Mouse (Mus musculus) hindbrain, embryonic 12.5 days (tissue): Measurements from ENCODE around the gene Angptl2. TPM values are rescaled to one million over a fixed set of nuclear protein-coding genes. Genes with fewer than 3 reads are reported as not detected.

Experiments
- ATAC-seq: fragments of 200-750 bp; cut with Nextera tagmentation; 2 replicates; pipeline ENCODE4 v1.8.0; 2017; ENCODE audit warnings: moderate TSS enrichment; ENCODE audit not compliant: low FRiP score
- H3K27ac ChIP-seq: fragments of 300-500 bp; sonication (generic); 2 replicates; pipeline ENCODE4 v1.5.1; 2016; ENCODE audit warnings: mild to moderate bottlenecking
- H3K27me3 ChIP-seq: fragments of 300-500 bp; sonication (generic); 2 replicates; pipeline ENCODE4 v1.6.1; 2016; ENCODE audit warnings: mild to moderate bottlenecking
- H3K36me3 ChIP-seq: fragments of 300-500 bp; sonication (generic); 2 replicates; pipeline ENCODE4 v1.6.1; 2016; ENCODE audit warnings: mild to moderate bottlenecking
- H3K4me1 ChIP-seq: fragments of 300-500 bp; sonication (generic); 2 replicates; pipeline ENCODE4 v1.6.1; 2016
- H3K4me2 ChIP-seq: fragments of 300-500 bp; sonication (generic); replicated peaks from 2 replicates; pipeline ENCODE4 v1.6.1; 2016; ENCODE audit warnings: mild to moderate bottlenecking
- H3K4me3 ChIP-seq: fragments of 300-500 bp; sonication (generic); 2 replicates; pipeline ENCODE4 v1.5.1; 2016; ENCODE audit warnings: mild to moderate bottlenecking
- H3K9ac ChIP-seq: fragments of 300-500 bp; sonication (generic); 2 replicates; pipeline ENCODE4 v1.6.1; 2016; ENCODE audit warnings: mild to moderate bottlenecking, moderate library complexity
- H3K9me3 ChIP-seq: fragments of 300-500 bp; sonication (generic); replicated peaks from 2 replicates; pipeline ENCODE4 v1.6.1; 2016; ENCODE audit warnings: mild to moderate bottlenecking
- WGBS: fragments of 180-500 bp; shearing (Covaris S2); methylation state at CpG from one replicate; pipeline ENCODE4 v1.1.7; 2016; 5-methylcytosine and 5-hydroxymethylcytosine counted together
- polyA plus RNA-seq: library from polyadenylated mRNA; unstranded; fragments of >200 nt; fragmentation: Nextera tagmentation; extraction: Ambion mirVana; gene quantifications from 2 replicates; pipeline ENCODE4 v1.2.1, GENCODE M21; 2016

Angptl2 gene
- 32.8 and 35.4 TPM in 2 replicates for polyA plus RNA-seq

GRCm38 (mm10) chr2:33215700-33216509, at the start of gene Angptl2:
Gene Angptl2 (plus strand): TSS chr2:33216069.
- Histone ChIP-seq H3K9me3 (no peaks in the 10 kb centered on the region), H3K9ac (peak within 1 kb of the TSS; percentile 75), H3K4me1 (peaks cover 50% of the 10 kb centered on the region), H3K36me3 (no peaks in the 10 kb centered on the region), H3K4me3 (peak within 1 kb of the TSS; percentile 49), H3K27ac (peak within 1 kb of the TSS; percentile 92), H3K4me2 (peak within 1 kb of the TSS; percentile 76), H3K27me3 (no peaks in the 10 kb centered on the region)
- WGBS: under 1% methylated on average over 21 of the region's 22 CpGs
- ATAC-seq: peak; percentile 94

DNA sequence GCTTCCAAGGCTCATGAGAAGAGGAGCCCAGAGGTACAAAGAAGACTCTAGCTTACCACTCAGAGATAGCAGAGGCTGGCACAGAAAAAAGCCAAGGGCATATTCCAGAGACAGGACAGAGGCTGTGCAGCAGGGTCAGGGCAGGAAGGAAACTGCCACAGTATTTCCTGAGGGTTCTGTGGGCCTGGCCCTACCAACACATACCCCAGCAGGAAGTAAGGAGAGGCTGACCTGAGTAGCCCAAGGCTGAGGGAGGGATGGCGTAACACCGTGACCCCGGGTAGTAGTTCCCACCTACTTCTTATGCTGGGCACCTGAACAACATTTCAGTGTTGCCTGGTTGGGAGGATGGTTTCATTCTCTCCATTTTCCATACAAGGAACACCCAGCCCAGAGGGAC, 48.8 kb upstream of the Angptl2 start:
- no peak overlapping the region for H3K4me2 ChIP-seq
- no peak for ATAC-seq
- H3K4me1 ChIP-seq: peaks cover 28% of the 10 kb centered on the region
- no peak overlapping the region for H3K4me3 ChIP-seq
- no peaks in the 10 kb centered on the region for H3K9me3 ChIP-seq
- no peak overlapping the region for H3K9ac ChIP-seq
- WGBS: 84% methylated on average over 3 of the region's 3 CpGs
- peaks cover 29% of the 10 kb centered on the region for H3K36me3 ChIP-seq
- no peaks in the 10 kb centered on the region for H3K27me3 ChIP-seq
- H3K27ac ChIP-seq: no peak overlapping the region

GRCm38 (mm10) chr2:33169445-33169844, 46.4 kb upstream of the Angptl2 start:
- peaks cover 46% of the 10 kb centered on the region for H3K36me3 ChIP-seq
- H3K27me3 ChIP-seq: no peaks in the 10 kb centered on the region
- no peak overlapping the region for H3K4me2 ChIP-seq
- H3K4me3 ChIP-seq: no peak overlapping the region
- no peak for ATAC-seq
- H3K4me1 ChIP-seq: peaks cover 28% of the 10 kb centered on the region
- WGBS: 76% methylated on average over 6 of the region's 6 CpGs
- no peak overlapping the region for H3K27ac ChIP-seq
- H3K9ac ChIP-seq: no peak overlapping the region
- H3K9me3 ChIP-seq: no peaks in the 10 kb centered on the region

- Histone ChIP-seq H3K4me1 (peaks cover 19% of the 10 kb centered on the region), H3K4me2 (no peak overlapping the region), H3K9me3 (no peaks in the 10 kb centered on the region), H3K4me3 (no peak overlapping the region), H3K27ac (peak overlapping the region; percentile 58; the same call in 1 of the 2 replicates), H3K27me3 (no peaks in the 10 kb centered on the region), H3K9ac (no peak overlapping the region), H3K36me3 (peaks cover 42% of the 10 kb centered on the region)
- ATAC-seq: peak; percentile 22; the same call in 1 of the 2 replicates
- WGBS: 49% methylated on average over 10 of the region's 10 CpGs
Observed at GRCm38 (mm10) chr2:33170777-33171565, 44.9 kb upstream of the Angptl2 start.

DNA sequence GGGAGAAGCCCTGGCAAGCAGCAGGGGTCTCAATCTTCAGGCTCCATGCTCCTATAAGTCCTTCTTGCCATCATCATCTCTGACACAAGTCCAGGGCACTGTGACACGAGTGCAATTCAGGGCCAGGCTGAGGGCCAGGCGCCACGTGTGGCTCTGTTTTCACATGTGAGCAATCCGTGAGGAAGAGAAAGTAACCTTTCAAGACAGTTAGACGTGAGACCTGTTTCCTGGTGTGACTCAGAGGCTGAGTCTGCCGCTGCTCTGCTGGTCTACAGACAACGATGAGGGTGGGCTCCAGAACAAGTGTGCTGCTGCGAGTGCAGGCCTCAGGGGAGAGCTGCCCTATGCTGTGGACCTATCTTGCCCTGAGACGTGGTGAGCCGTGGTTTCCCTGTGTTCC, 42.7 kb upstream of the Angptl2 start:
- Histone ChIP-seq H3K9me3 (no peaks in the 10 kb centered on the region), H3K27me3 (no peaks in the 10 kb centered on the region), H3K27ac (no peak overlapping the region), H3K9ac (no peak overlapping the region), H3K4me2 (no peak overlapping the region), H3K4me1 (peaks cover 23% of the 10 kb centered on the region), H3K36me3 (peaks cover 35% of the 10 kb centered on the region), H3K4me3 (no peak overlapping the region)
- ATAC-seq: no peak
- 79% methylated on average over 10 of the region's 10 CpGs for WGBS

DNA sequence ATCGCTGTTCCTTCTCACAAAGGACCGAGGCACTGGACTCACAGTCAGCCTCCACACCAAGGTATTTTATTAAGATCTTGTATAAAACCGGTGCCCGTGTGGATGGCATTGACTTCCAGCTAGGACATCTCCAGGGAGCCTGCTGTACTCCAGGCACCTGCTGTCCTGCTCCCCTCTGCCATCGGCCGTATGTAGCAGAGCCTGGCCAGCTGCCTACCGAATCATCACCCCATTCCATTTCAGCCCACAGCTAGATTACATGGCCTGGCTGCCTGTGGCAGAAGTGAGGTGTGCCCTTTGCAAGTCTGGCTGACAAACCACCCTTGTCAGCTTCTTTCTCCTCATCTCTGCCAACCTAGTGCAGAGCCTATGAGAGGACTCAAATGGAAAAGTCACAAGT, 42.2 kb upstream of the Angptl2 start:
- Histone ChIP-seq H3K4me2 (no peak overlapping the region), H3K4me3 (no peak overlapping the region), H3K27ac (no peak overlapping the region), H3K36me3 (peaks cover 29% of the 10 kb centered on the region), H3K27me3 (no peaks in the 10 kb centered on the region), H3K4me1 (peaks cover 29% of the 10 kb centered on the region), H3K9me3 (no peaks in the 10 kb centered on the region), H3K9ac (no peak overlapping the region)
- ATAC-seq: no peak
- 84% methylated on average over 7 of the region's 7 CpGs for WGBS

- 54% methylated on average over 7 of the region's 7 CpGs for WGBS
- Histone ChIP-seq H3K9me3 (no peaks in the 10 kb centered on the region), H3K4me1 (peaks cover 37% of the 10 kb centered on the region), H3K27ac (no peak overlapping the region), H3K9ac (no peak overlapping the region), H3K27me3 (no peaks in the 10 kb centered on the region), H3K4me3 (no peak overlapping the region), H3K36me3 (peaks cover 22% of the 10 kb centered on the region), H3K4me2 (no peak overlapping the region)
- no peak for ATAC-seq
Observed at GRCm38 (mm10) chr2:33176516-33176915, 39.4 kb upstream of the Angptl2 start.

DNA sequence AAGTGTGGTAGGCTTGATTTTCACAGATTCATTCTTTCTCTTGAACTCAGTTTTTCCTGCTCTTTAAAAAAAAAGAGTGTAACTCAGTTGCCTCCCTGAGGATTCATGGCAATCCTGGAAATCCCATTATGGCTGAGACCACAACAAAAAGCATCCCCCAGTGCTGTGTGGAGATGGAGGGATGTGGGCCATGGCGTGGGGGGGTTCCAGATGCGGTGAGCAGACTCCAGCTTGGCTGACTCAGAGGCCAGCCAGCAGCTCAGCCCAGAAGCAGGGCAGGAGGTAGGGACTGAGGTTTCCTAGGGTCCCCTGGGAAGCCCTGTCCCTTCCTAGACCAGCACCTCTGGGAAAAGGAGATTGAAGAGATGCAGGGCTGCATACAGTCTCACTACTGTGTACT, 38.9 kb upstream of the Angptl2 start:
- no peak overlapping the region for H3K4me3 ChIP-seq
- 58% methylated on average over 2 of the region's 2 CpGs for WGBS
- H3K9me3 ChIP-seq: no peaks in the 10 kb centered on the region
- no peaks in the 10 kb centered on the region for H3K27me3 ChIP-seq
- H3K4me1 ChIP-seq: peaks cover 34% of the 10 kb centered on the region
- H3K27ac ChIP-seq: no peak overlapping the region
- peaks cover 20% of the 10 kb centered on the region for H3K36me3 ChIP-seq
- no peak overlapping the region for H3K9ac ChIP-seq
- H3K4me2 ChIP-seq: no peak overlapping the region
- no peak for ATAC-seq

DNA sequence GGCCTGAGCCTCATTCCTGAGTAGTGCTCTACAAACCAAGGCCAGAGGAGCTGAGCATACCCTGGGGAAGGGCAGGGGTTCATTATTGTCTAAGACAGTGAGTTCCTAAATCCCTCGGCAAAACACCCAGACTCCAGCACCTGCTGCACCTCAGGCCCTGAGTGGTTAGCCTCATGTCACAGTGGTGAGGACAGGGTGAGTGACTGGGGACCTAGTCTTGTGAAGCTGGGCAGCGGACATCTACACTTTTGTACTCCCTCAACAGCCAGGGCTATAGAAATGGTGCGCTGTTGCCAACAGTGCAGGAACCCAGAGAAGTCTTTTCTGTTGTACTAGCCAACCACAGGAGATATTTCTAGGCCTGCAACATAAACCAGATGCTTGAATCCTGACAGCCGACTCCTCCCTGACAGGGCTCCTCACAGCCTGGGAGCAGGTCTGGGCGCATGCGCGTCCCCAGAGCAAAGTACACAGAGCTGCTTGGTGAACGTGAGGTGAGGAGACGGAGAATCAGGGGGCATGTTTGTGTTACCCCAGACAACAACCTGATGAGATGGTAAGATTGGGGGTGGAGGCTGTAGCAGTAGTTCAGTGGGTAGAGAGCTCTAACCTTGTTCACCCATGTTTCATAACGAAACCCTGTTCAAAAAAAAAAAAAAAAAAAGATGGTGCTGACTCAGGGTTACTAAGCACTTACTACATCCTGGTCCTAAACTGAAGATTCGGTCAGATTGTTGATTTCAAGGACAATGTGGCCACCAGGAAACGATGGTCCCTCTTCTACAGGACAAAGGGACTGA, 38.2 kb upstream of the Angptl2 start:
- Histone ChIP-seq H3K27me3 (no peaks in the 10 kb centered on the region), H3K36me3 (peaks cover 14% of the 10 kb centered on the region), H3K4me1 (peaks cover 34% of the 10 kb centered on the region), H3K4me2 (no peak overlapping the region), H3K4me3 (no peak overlapping the region), H3K9me3 (no peaks in the 10 kb centered on the region), H3K27ac (0 out of 2 replicates have a peak overlapping the region, but pooled peaks have one; percentile 12), H3K9ac (no peak overlapping the region)
- no peak for ATAC-seq
- 87% methylated on average over 12 of the region's 12 CpGs for WGBS

- peaks cover 6% of the 10 kb centered on the region; the same call in 1 of the 2 replicates for H3K36me3 ChIP-seq
- no peaks in the 10 kb centered on the region for H3K27me3 ChIP-seq
- H3K9ac ChIP-seq: 0 out of 2 replicates have a peak overlapping the region, but pooled peaks have one; percentile 24
- ATAC-seq: peak; percentile 55
- H3K4me1 ChIP-seq: peaks cover 34% of the 10 kb centered on the region
- H3K4me3 ChIP-seq: no peak overlapping the region
- no peak overlapping the region for H3K4me2 ChIP-seq
- H3K27ac ChIP-seq: 0 out of 2 replicates have a peak overlapping the region, but pooled peaks have one; percentile 45
- 54% methylated on average over 11 of the region's 11 CpGs for WGBS
- H3K9me3 ChIP-seq: no peaks in the 10 kb centered on the region
Observed at GRCm38 (mm10) chr2:33178243-33178932, 37.5 kb upstream of the Angptl2 start.

GRCm38 (mm10) chr2:33179171-33179929, 36.5 kb upstream of the Angptl2 start:
- Histone ChIP-seq H3K4me3 (no peak overlapping the region), H3K4me2 (no peak overlapping the region), H3K9me3 (no peaks in the 10 kb centered on the region), H3K36me3 (no peaks in the 10 kb centered on the region), H3K27ac (peak overlapping the region; percentile 30), H3K4me1 (peaks cover 34% of the 10 kb centered on the region), H3K9ac (0 out of 2 replicates have a peak overlapping the region, but pooled peaks have one; percentile 24), H3K27me3 (no peaks in the 10 kb centered on the region)
- no peak for ATAC-seq
- 55% methylated on average over 14 of the region's 14 CpGs for WGBS
